Mouse (Mus musculus): ENCODE data around the gene Maff.

The Maff gene

DNA sequence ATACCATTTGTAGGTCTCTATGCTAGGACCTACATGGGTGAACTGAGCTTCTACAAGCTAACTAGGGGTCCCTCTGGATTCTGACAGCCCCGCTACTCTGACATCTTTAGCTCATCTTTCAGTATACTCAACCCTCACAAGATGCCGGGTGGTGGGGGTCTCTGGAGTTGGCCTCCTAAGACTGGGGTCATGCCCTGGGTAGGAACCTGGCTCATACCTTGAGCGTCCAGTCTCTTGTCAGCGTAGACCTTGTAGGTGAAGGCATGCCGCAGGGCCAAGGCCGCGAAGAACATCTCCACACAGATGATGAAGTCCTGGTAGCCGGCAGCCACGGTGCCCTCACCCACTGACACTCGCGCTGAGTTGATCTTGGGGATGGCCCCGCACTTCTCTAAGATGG is 18.6 kb downstream of the Maff start:
- DNase-seq, result no peak

DNA sequence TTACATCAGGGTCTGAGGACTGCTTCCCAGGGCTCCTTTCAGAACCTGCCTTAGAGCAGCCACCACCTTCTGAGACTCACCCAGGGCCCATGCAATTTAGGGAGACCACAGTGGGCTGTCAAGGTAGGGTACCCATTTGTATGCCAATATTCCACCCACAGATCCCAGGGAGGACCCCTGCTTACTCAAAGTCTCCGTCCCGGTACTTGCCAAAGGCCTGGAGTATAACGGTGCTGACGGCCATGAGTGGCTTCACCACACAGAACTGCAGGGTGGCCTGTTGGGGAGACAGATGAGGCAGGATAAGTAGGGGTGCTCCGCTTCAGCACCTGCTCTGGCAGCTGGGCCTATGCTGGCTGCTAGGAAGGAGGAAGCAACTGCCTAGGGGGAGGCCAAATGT is 20.0 kb downstream of the Maff start:
- no peak for DNase-seq

DNA sequence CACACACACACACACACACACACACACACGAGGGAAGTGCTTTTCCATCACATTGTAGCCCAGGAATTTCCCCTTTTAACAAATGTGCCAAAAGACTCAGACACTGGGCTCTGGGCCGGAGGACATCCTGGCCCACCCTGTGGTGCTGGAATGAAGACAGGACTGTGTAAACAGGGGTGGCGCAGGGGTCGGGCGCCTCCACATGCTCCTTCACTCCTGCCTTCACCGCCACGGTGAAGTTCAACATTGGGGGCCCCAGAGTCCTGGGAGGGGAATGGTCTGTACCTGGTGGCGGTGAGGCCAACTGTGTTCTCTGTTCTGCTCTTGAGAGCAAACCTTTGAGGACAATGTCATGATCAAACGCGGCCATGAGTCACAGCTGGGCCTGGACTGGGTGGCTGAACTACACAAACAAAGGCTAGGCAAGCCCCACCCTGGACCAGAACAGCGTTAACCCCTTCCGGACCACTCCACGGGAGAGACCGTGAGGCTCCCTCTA is 21.9 kb downstream of the Maff start:
- no peak for DNase-seq

DNA sequence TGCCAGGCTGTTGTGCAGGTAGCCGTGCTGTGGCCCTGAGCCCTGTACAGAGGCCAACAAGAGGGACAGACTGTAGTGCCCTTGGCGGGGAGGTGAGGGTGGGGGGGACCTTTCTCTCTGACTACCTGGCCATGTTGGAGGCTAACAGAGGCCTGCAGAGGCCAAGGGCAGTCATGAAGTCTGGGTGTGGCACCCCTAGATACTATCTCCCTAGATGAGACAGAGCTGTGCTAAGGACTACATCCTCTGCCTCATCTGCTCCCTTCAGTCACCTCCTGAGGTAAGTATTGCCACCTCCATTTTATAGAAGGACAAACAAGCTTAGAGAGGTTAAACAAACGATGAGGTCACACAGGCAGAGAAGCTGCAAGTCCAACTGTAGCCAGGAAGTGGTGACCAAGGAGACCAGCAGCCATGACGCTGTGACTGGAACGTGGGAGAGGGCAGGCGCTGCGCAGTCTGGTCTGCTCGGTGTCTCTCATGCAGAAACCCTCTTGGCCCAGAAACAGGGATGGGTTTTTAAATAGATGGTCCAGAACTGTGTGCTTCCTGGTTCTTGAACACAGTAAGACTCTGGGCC is 22.5 kb downstream of the Maff start:
- DNase-seq, result no peak

DNA sequence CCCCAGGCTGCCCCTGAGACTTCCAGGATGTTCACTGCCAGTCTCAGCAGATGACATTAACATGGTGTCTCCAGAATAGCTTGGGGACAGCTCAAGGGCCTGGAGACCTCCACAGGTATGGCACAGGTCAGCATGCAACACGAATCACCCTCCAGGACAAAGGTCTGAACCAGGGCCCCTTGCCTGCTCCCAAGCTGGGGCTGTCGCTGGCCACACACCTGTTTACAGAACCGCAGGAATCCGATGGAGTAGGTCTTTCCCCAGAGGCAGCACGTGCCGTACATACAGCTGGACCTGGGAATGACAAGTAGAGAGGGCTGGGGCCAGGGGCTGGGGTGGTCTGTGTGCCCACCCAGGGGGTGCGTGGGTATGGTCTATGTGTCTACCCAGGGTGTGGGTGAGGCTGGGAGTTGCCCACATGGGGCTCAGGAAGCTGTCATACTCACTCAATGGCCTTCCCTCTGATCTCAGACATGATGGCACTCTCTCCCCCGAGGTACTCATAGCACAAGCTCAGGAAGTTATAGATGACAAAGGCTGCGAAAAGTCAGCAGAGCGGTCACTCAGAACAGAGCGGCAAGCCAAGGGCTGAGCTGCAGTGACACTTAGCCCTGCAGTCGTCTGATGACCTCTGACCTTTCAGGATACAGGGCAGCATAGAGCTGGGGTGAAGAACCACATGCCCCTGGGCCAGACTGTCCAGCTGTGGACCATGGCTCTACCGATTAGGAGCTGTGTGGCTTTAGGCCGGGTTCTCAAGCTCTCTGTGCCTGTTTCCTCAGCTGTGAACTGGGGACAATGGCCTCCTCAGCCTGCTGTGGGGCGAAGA is 23.2 kb downstream of the Maff start:
- no peak for DNase-seq

DNA sequence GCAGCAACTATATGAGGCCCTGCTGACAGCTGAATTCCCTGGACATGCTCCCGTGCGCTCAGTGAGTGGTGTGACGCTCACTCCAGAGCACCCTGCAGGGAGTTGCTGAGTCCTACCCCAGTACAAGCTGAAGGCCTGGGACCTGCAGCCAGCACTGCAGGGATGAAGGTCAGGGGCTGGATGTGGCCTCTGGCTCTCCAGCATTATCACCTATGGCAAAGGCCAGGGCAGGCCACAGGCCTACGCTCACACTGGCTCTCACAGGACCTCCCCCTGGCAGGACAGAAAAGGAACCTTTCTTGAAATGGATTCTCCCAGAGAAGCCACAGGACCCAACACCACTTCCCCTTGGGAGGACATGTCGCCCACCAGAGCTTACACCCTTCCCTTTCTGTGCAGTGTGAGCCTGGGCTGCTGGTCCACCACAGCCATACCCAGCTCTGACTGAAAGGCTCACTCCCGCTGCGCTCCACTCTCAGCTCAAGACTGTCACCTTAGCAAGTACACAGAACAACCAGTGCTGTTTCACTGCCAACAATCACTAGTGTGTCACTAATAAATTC is 23.9 kb downstream of the Maff start:
- no peak for DNase-seq

DNA sequence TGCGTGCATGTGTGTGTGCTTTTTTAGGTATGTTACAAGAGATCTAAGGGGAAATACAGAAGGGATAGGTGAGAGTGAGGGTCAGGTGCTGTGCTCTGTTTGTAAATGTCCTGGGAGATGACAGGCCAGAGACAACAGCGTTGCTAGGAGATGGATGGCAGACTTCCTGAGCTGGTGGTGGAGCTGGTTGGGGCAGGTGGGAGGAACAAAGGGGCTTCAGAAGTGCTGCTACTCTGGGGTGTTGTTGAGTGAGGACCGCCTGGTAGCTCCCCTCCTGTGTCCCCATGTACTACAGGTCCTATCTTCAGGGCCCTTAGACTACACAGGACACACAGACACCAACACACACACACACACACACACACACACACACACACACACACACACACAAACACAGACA is 28.3 kb downstream of the Maff start:
- no peak for DNase-seq

DNA sequence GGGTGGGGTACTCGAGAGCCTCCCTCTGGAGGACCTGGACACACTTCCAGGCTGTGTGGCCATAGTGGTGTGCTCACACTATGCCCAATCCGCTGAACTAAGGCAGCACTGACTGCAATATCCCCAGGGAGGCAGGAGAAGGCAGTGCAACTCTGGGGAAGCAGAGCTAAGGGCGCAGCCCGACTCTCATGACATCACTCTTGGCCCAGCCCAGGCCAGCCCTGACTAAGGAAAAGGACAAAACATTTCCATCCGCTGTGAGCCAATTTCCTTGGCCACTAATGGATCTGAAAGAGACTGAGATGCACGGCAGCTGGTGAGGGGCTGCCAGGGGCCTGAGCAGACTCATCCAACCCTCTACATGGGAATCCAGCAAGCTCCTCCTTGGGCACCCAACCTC is 31.3 kb downstream of the Maff start:
- DNase-seq, result no peak

DNA sequence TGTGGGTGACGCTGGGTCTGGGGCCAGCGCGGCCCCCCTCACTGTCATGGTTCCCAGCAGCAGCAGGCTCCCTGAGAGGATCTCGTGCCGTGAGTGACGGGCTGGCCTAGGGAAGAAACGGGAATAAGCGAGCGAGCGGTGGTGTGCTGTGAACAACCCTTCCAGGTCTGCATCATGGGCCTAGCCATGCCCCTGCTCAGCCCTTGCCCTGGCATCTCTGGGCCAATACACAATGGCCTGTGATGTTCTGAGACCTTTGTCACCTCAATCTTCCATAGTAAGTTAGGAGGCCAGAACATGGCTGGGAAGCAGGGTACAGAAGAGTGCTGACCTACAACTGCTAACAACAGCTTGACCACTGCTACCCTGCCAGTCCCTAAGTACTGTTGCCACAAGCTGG is 32.2 kb downstream of the Maff start:
- DNase-seq, result no peak

DNA sequence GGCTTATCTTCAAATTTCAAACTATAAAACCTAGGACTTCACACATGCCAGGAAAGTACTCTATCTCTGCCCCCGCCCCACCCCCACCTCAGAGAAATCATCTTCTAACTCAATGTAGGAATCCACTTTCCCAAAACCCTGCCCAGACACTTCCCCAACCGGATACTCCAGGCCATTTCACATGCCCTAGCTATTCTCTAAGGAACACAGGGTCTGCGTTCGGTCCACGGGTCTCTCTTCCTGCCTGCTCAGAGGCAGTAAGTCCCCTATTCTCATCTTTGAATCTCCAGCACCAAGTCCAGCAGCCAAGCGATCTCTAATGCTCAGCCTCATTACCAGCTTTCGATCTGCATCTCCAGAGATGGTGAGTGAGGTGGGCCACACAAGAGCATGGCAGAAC is 33.2 kb downstream of the Maff start:
- DNase-seq, result no peak

DNA sequence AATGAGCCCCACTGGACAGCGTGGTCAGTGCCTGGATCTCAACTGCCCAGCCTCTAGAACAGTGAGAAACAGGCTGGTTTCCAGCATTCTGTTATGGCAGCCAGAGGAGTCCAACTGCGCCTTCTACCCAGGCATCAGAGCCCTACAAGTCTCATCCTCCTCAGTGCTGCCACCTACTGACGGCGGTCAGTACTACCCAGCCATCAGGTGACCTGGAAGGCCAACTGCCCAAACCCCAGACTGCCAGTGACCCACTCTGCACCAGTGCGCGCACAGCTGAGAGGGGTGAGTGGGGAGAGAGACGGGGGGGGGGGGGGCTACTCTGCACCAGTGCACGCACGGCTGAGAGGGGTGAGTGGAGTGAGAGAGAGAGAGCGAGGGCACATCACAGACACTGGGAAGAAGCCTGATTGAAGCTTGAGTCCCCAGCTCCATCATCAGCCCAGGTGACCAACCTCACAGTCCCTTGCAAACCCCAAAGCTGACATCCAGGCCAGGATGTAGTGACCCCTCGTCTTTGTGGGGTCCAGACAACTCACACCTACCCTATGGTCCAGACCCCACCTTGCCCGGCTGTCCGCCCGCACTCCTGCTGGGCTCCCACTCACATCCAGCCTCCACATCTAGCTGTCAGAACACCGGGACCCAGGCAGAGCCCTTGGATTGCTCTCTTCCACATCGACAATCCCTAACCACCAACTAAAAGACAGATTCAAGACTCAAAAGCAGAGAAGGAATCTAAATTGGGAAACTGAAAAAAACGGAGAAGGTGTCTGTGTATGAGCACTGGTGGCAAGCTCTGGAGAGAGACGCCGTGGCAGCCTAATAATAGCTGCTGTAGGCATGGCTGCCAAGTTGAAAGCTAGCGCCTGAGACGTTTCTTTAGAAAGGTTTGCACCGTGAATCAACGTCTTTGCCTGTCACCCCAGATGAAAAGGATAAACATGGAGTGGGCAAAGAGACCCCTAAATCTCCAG is 34.3 kb downstream of the Maff start:
- DNase-seq, result peak; percentile 83

DNA sequence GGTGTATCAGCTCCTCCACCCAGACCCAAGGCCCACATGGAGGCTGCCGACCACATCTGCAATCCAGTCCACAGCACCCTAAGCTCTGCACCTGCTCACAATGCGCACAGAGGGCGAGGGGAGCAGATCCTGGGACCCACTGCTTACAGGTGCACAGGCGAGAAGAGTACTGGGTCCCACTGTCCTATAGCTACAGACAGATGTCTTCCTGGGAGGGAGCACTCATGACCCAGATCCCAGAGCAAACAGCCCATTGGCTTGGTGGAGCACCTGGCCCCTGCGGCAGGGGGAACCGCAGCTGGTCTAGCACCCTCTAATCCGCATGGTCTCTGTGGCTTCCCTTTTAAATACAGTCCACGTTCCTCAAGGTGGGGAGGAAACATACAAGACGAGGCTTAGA is 35.2 kb downstream of the Maff start:
- DNase-seq, result no peak

DNA sequence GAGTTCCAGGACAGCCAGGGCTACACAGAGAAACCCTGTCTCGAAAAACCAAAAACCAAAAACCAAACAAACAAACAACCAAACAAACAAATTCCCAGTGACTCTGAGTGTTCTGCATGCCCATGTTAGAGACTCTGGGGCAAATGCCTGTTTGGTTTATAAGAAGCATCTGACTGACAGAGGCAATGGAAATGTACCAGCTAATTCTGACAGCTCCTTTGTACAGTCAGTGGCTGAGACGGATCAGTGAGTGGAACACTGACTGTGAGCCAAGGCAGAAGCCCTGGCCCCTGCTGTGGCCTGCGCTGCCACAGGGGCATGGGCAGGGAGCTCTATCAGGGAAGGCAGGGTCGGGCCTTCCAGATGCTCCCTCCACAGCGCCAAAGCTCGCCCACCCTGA is 40.7 kb downstream of the Maff start:
- DNase-seq, result no peak

DNA sequence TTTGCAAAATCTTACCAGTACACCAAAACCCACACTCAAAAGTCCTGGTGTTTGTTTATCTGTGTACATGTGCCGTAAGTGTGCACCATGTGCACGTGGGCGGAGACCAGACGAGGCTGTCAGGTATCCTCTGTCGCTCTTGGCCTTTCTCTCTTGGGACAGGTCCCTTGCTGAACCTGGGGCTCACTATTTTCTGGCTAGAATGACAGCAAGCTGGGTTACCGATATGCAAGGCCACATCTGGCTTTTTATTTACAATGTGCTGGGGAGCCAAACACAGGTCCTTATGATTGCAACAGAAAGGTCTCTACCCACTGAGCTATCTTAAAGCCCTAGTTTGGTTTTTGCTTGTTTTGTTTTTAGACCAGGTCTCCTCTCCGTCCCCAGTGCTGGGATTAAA is 41.2 kb downstream of the Maff start:
- DNase-seq, result no peak

DNA sequence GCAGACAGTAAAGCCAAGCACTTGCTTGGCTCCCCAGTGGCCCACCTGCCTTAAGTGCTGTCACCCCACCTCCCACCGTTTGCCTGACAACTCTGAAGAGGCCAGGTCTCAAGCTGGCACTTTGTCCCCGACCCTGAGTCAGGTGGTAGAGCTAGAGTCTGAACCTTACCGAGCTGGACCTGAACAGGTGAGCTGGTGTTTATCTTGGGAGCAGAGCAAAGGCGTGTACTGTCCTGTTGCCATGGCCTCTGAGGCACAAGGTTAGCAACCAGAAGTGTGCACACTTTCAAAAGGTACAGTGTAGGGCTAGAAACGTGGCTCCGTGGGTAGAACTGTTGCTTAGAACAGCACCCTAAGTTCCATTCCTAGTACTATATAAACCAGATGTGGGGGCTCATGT is 41.8 kb downstream of the Maff start:
- DNase-seq, result no peak

DNA sequence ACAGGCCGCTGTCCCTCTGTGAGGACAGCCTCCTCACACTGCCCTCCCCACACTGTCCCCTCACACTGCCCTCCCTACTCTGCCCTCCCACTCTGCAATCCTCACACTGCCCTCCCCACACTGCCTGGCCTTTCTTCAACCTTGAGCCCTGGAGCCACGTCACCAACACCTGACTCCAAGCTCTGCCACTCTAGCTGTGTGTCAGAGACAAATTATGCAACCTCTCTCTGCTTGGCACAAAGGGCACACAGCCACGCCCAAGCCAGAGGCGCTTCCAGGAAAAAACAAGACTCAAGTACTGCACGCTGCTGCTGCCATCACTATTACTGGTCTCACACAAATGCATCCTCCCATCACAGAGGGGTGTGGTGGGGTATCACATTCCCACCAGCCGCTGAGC is 44.0 kb downstream of the Maff start:
- DNase-seq, result no peak

DNA sequence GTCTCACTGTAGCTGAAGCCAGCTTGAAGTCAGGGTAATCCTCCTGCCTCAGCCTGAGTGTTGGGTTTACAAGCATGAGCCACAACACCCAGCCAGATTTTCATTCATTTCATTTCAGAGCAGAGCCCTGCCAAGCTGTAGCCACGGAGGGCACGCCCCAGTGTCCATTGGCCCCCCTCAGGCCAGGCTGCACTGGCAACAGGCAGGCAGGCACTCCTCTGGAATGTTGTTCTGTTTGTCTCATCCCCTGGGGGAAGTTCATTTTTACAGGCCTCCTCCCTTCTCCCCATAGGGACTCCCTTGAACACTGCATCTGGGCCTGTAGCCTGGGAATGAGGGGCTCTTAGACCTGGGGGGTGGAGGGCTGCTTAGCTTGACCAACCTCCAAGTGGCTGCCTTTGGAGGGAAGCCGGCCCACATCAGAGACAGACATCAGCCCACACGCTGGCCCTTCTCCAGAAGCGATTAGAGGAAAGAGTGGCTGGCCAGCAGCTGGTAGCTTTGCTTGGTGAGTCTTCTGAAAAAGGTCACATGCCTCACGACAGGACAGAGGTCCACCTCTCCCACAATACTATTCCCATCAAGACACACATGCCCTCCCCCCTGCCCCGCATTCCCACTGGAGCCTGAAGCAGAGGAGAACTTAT is 45.1 kb downstream of the Maff start:
- DNase-seq, result no peak

DNA sequence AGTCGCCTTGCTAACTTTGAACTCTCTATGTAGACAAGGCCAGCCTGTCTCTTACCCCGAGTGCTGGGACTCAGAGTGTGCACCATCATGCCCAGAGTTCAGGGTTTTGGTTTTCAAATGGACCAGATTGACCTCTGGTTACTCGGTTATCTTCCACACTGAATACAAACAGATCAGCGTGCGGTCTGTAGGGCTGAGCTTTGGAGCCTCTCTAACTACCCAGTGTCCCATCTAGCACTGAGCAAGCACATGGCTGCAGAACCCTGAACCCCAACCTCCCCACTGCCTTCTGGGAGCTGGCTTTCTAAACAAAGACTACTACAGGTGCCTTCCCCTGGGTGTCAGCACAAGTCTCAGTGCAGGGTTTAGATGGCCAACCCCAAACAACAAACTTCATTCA is 46.1 kb downstream of the Maff start:
- DNase-seq, result no peak

DNA sequence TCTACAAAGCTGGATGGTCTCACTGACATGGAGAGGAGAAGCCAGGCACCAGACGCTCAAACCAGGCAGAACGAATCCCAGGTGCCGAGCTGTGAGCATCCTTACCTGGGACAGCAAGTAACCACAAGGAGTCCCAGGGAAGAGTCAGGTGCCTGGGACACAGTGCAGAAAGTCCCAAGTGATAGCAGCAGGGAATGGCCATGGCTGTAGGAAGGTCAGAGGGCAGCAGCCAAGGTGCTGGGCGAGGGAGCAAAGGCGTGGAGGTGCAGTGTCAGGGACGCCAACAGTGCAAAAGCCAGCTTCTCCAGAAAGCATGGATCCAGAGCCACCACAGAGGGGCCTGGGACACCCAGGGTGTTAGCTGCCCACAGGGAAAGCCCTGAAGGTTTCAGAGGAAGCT is 46.7 kb downstream of the Maff start:
- DNase-seq, result no peak

DNA sequence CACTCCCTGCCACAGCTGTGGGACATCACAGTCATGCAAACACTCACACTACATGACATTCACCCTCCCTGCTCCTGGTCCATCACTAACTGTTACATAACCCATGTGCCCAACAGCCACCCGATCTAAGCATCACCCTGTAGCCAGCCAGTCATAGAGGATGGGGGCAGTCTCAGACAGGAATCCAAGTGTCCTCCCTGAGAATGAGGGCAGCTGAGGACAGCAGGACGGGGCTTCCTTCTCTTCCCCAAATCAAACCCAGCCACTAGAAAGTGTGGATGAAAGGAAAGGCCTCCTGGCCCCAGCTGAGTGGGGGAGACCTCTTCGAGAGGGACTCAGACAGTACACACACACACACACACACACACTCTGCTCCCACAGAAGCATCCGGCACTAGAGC is 48.4 kb downstream of the Maff start:
- no peak for DNase-seq

DNA sequence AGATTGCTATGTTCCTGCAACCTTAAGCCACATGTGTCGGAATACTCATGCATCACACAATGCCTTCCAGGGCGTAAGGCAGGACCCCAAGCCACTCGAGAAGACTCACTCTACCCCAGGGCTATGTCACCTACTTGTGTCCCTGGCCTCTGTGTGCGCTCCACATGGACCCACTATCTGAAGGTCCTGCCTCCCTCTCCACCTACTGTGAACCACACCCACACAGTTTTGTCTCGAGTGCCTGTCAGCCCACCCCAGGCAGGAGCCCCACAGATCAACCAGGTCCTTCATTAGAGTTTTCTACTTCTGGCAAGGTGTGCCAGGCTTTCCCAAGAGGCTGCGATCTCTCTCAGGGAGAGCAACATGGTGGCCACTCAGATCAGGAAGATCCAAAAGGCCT is 48.9 kb downstream of the Maff start:
- DNase-seq, result no peak

DNA sequence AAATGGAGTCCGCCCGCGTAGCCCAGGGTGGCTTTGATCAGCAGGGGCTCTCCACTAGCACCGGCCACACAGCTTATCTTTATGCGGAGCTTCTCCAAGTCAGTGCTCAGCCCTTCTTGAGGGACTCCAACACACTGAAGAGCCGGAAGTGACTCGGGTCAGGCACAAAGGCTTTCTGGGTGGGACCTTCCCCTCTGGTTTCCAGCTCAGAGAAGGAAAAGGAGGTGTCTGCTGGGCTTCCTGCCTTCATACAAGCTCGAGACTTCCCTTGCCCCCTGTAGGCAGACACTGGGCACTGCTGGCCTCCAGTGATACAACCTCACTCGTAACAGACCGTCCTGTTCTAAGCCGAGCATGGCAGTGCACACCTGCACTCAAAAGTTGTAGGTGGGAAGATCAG is 50.3 kb downstream of the Maff start:
- DNase-seq, result no peak

All from cerebellum, adult 9-10 months (tissue).